Mouse (Mus musculus): ENCODE measurements around the gene Vmn1r22.
"Not testable (repeated sequence)": the region's sequence is repeated elsewhere in the genome, so short reads cannot be mapped to it uniquely, and the experiment has no call there.

Vmn1r22 gene
- long read RNA-seq, experiment 1 = 0 reads
- long read RNA-seq, experiment 2 = 0 reads

- intact Hi-C loops (cut with DNase I) = no loop called here
Measured at GRCm38 (mm10) chr6:57907928-57908327, at the start of gene Vmn1r22. Gene Vmn1r22, minus strand, starts transcription at chr6:57908028.

- intact Hi-C loops (cut with DNase I) = no loop called here
Measured at GRCm38 (mm10) chr6:57926738-57927137, 18.9 kb upstream of the Vmn1r22 start, which contains the start of gene Vmn1r23. Gene Vmn1r23, minus strand, starts transcription at chr6:57926838.

GRCm38 (mm10) chr6:57859043-57860042 lies 48.5 kb downstream of the Vmn1r22 start:
- intact Hi-C loops (cut with DNase I) = loop anchor here (2.0 to 10.0 kb wide), 2 partner anchors 117 to 255 kb away; no protein-coding TSS in a partner anchor

GRCm38 (mm10) chr6:57851177-57851576 lies 56.7 kb downstream of the Vmn1r22 start:
- intact Hi-C loops (cut with DNase I) = not testable (repeated sequence)

GRCm38 (mm10) chr6:57850286-57850685 lies 57.5 kb downstream of the Vmn1r22 start, which contains the start of gene Vmn1r21:
Gene Vmn1r21, minus strand, starts transcription at chr6:57850343.
- intact Hi-C loops (cut with DNase I) = no loop called here

Data from adrenal gland (tissue).